Mouse (Mus musculus) myocyte (in vitro differentiated cells): ENCODE measurements around the gene Arfip2. TPM values are rescaled to one million over a fixed set of nuclear protein-coding genes. Genes with fewer than 3 reads are reported as not detected.
A peak's percentile ranks its signal among the peaks of the same experiment; 100 is the strongest.

Source experiments
- H3K27me3 ChIP-seq: one replicate; pipeline ENCODE4 v1.6.1; 2011; ENCODE audit not compliant: control insufficient read depth, insufficient read depth, insufficient read length
- H3K36me3 ChIP-seq: one replicate; pipeline ENCODE4 v1.6.1; 2011; ENCODE audit not compliant: control insufficient read depth, insufficient read depth
- H3K4me2 ChIP-seq: one replicate; pipeline ENCODE4 v1.6.1; 2011; ENCODE audit warnings: low read depth, control low read depth
- H3K4me3 ChIP-seq: one replicate; pipeline ENCODE4 v1.5.1; 2011; ENCODE audit warnings: mild to moderate bottlenecking, control low read depth, moderate library complexity
- H3K79me2 ChIP-seq: one replicate; pipeline ENCODE4 v1.6.1; 2011; ENCODE audit not compliant: control insufficient read depth, insufficient read depth
- H3ac ChIP-seq: one replicate; pipeline ENCODE4 v1.6.1; 2011; ENCODE audit not compliant: control insufficient read depth, insufficient read length
- CEBPB ChIP-seq: IDR thresholded peaks from 2 replicates; pipeline ENCODE4 v1.6.1; 2011; ENCODE audit warnings: mild to moderate bottlenecking, moderate library complexity; ENCODE audit not compliant: poor library complexity, insufficient read depth, severe bottlenecking
- E2F4 ChIP-seq: IDR thresholded peaks from one replicate; pipeline ENCODE4 v1.6.1; 2011; ENCODE audit warnings: mild to moderate bottlenecking, control low read depth, moderate library complexity; ENCODE audit not compliant: insufficient read depth
- MAX ChIP-seq: IDR thresholded peaks from one replicate; pipeline ENCODE4 v1.6.1; 2011; ENCODE audit warnings: low read depth, mild to moderate bottlenecking, control low read depth
- MYOD1 ChIP-seq, 3 experiments: IDR thresholded peaks; one replicate each; pipeline ENCODE4 v1.6.1; 2011; ENCODE audit warnings: control low read depth in 2 of 3, low read depth in 2 of 3, mild to moderate bottlenecking in 2 of 3, moderate library complexity in 1 of 3; ENCODE audit not compliant: insufficient read length in 2 of 3, control insufficient read depth in 1 of 3
- MYOG ChIP-seq, 3 experiments: IDR thresholded peaks; one replicate each; pipeline ENCODE4 v1.6.1; 2011; ENCODE audit warnings: control low read depth in 2 of 3, low read depth in 2 of 3, mild to moderate bottlenecking in 2 of 3; ENCODE audit not compliant: insufficient read length in 2 of 3, control insufficient read depth in 1 of 3, insufficient read depth in 1 of 3
- POLR2A ChIP-seq: IDR thresholded peaks from one replicate; pipeline ENCODE4 v1.6.1; 2011; ENCODE audit warnings: low read depth, mild to moderate bottlenecking, control low read depth, moderate library complexity; ENCODE audit not compliant: insufficient read length
- POLR2AphosphoS2 ChIP-seq: IDR thresholded peaks from one replicate; pipeline ENCODE4 v1.6.1; 2011; ENCODE audit warnings: low read depth, control low read depth; ENCODE audit not compliant: insufficient read length
- REST ChIP-seq: IDR thresholded peaks from one replicate; pipeline ENCODE4 v1.6.1; 2011; ENCODE audit warnings: mild to moderate bottlenecking, control low read depth, moderate library complexity; ENCODE audit not compliant: insufficient read depth, insufficient read length
- SRF ChIP-seq: IDR thresholded peaks from one replicate; pipeline ENCODE4 v1.6.1; 2011; ENCODE audit warnings: low read depth; ENCODE audit not compliant: control insufficient read depth, insufficient read length
- TCF12 ChIP-seq: IDR thresholded peaks from one replicate; pipeline ENCODE4 v1.6.1; 2011; ENCODE audit warnings: mild to moderate bottlenecking, control low read depth; ENCODE audit not compliant: poor library complexity, insufficient read depth, severe bottlenecking
- TCF3 ChIP-seq: IDR thresholded peaks from one replicate; pipeline ENCODE4 v1.6.1; 2011; ENCODE audit warnings: low read depth, control low read depth; ENCODE audit not compliant: insufficient read length
- USF1 ChIP-seq: IDR thresholded peaks from one replicate; pipeline ENCODE4 v1.6.1; 2011; ENCODE audit warnings: low read depth, mild to moderate bottlenecking, control low read depth, moderate library complexity
- polyA plus RNA-seq: library from polyadenylated mRNA; unstranded; fragments of >200 nt; fragmentation: generic; extraction: Trizol; gene quantifications from one replicate; pipeline ENCODE4 v1.2.1, GENCODE M21; 2012; ENCODE audit warnings: missing spikeins

Gene Arfip2
- 28.4 TPM for polyA plus RNA-seq

DNA sequence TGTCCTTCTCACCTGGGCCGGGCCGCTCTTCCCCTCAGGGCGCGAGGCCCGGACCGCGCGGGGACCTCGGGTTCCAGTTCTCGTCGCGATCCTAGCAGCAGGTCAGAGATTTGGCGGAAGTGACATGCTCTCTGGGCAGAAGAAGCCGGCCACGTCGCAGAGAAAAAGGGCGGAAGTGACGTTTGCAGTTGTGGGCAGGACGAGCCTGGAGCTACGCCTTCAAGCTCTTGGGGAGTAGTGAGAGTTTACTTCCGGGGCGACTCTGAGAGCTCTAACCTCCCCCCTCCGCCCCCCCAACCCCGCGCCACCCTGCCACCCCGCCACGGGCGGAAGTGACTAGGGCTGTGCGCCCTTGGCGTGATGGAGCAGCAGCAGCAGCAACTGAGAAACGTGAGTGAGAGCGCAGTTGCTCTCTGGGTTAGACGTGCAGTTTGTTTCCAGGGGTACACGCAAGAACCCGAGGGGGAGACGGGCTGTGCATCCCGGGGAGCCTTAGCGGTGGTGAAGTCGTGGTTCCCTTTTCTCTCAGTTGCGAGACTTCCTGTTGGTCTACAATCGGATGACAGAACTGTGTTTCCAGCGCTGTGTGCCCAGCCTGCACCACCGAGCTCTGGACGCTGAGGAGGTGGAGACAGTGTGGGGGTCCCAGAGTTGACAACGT is at the start of gene Arfip2, which contains the start of gene Gm45799:
Gene Arfip2 (minus strand): TSS at position 184 of the 661 bp plus-strand sequence.
Gene Gm45799 (plus strand): TSS at position 320 of the 661 bp plus-strand sequence.
- Histone ChIP-seq H3K4me2 (peak within 1 kb of the TSS; percentile 96), H3K79me2 (peaks cover 25% of the 10 kb centered on the region), H3K36me3 (peaks cover 16% of the 10 kb centered on the region), H3K27me3 (no peaks in the 10 kb centered on the region), H3K4me3 (peak within 1 kb of the TSS; percentile 96), H3ac (peak within 1 kb of the TSS; percentile 75)
- no peak for TF ChIP-seq USF1
- peak; percentile 85 for TF ChIP-seq POLR2AphosphoS2
- no peak for TF ChIP-seq CEBPB
- no peak for TF ChIP-seq TCF3
- TF ChIP-seq MYOG (IDR thresholded peaks at IDR 0.05; ENCODE audit: control insufficient read depth in 1 of 3, insufficient read depth in 1 of 3, insufficient read length in 2 of 3, low read depth in 2 of 3): no peak
- peak; percentile 90 for TF ChIP-seq POLR2A
- no peak for TF ChIP-seq SRF
- TF ChIP-seq TCF12: no peak
- no peak for TF ChIP-seq REST

- H3K36me3 ChIP-seq: no peaks in the 10 kb centered on the region
- TF ChIP-seq MAX (no peak), CEBPB (no peak), POLR2AphosphoS2 (no peak), TCF3 (no peak)
- no peak overlapping the region for H3K4me2 ChIP-seq
- no peaks in the 10 kb centered on the region for H3K79me2 ChIP-seq
- H3K4me3 ChIP-seq: no peak overlapping the region
- no peaks in the 10 kb centered on the region for H3K27me3 ChIP-seq
- no peak overlapping the region for H3ac ChIP-seq
These were observed 45.5 kb upstream of the Arfip2 start for GRCm38 (mm10) chr7:105685541-105686197.

DNA sequence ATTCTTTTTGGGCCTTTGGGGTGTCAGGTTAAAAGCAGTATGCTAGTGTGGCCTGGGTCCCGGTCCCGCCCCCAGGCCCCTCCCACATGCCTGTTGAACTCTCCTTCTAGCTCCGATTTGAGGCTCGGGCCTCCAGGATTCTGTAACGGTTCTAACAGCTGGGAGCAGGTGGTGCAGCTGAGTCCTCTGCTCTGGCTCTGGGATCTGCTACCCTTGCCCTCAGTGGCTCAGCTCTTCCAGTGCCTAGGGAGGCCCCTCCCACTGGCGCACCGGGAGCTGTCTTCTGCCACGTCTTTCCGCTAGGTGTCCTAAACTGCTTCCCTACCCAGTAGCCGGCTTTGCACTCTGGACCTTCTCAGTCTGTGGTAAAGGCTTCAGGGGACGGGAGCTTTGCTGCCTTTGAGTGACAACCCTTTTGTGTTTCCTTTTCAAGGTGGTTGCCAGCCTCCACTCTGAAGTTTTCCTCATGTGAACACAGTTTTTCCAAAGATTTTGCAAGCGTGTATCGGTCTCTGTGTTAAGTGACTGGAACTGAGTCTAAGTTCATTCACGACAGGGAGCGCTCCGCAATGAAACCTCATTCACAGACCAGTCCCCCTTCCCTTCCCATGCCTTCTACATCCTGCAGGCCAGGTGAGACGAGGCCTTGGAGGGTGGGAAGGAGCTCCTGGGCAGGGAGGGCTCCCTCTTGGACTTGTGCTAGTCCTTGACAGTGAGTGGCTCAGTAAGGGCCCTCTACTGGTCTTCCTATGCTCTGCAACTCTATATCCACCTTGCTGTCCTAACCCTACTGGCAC is 10.6 kb upstream of the Arfip2 start, which contains the start of gene Dnhd1:
Gene Dnhd1 (plus strand): TSS at position 189 of the 797 bp plus-strand sequence.
- TF ChIP-seq MYOD1 (IDR thresholded peaks at IDR 0.05; ENCODE audit: control insufficient read depth in 1 of 3, insufficient read length in 2 of 3, low read depth in 2 of 3) (peak; percentile 9 to 38 (median 34)), MYOG (IDR thresholded peaks at IDR 0.05; ENCODE audit: control insufficient read depth in 1 of 3, insufficient read depth in 1 of 3, insufficient read length in 2 of 3, low read depth in 2 of 3) (peak in 1 of 3 experiments; percentile 45), REST (no peak)
- no peaks in the 10 kb centered on the region for H3K79me2 ChIP-seq
- H3ac ChIP-seq: no peak within 1 kb of the TSS
- peak within 1 kb of the TSS; percentile 87 for H3K4me2 ChIP-seq
- H3K36me3 ChIP-seq: no peaks in the 10 kb centered on the region
- H3K27me3 ChIP-seq: no peaks in the 10 kb centered on the region
- H3K4me3 ChIP-seq: peak within 1 kb of the TSS; percentile 2

DNA sequence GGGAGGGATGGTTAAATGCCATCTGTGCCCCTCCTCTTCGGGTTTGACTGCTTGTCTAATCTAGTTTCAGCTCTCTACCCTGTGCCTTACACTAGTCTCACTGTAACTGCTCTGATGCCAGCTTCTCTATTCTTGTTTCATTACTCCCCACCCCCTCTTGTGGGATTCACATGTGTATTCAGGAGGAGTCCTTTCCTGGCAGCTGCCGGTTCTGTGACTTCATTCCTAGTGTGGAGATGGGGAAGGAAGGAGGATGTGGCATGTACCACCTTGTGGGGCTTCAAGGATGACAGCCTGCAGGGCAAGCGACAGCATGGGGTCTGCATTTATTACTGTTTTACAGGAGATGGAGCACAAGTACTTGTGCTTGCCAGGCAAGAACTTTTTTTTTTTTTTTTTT is 1.7 kb upstream of the Arfip2 start:
- H3K4me3 ChIP-seq: peak overlapping the region; percentile 96

GRCm38 (mm10) chr7:105640894-105641255 is 659 bp upstream of the Arfip2 start:
- Histone ChIP-seq H3K4me2 (peak overlapping the region; percentile 89), H3K27me3 (no peaks in the 10 kb centered on the region), H3ac (peak overlapping the region; percentile 75), H3K4me3 (peak overlapping the region; percentile 96), H3K79me2 (peaks cover 25% of the 10 kb centered on the region), H3K36me3 (peaks cover 16% of the 10 kb centered on the region)
- TF ChIP-seq E2F4: no peak
- no peak for TF ChIP-seq MYOD1 (IDR thresholded peaks at IDR 0.05; ENCODE audit: control insufficient read depth in 1 of 3, insufficient read length in 2 of 3, low read depth in 2 of 3)
- no peak for TF ChIP-seq POLR2AphosphoS2
- TF ChIP-seq MAX: no peak
- TF ChIP-seq REST: no peak
- no peak for TF ChIP-seq MYOG (IDR thresholded peaks at IDR 0.05; ENCODE audit: control insufficient read depth in 1 of 3, insufficient read depth in 1 of 3, insufficient read length in 2 of 3, low read depth in 2 of 3)
- no peak for TF ChIP-seq TCF12
- no peak for TF ChIP-seq USF1
- no peak for TF ChIP-seq POLR2A
- TF ChIP-seq TCF3: no peak
- no peak for TF ChIP-seq SRF
- TF ChIP-seq CEBPB: no peak

More for the DNA sequence above, 1.7 kb upstream of the Arfip2 start:
- Histone ChIP-seq H3K36me3 (peaks cover 12% of the 10 kb centered on the region), H3K79me2 (peaks cover 25% of the 10 kb centered on the region), H3ac (no peak overlapping the region), H3K4me2 (peak overlapping the region; percentile 89), H3K27me3 (no peaks in the 10 kb centered on the region)
- TF ChIP-seq USF1 (no peak), POLR2AphosphoS2 (no peak), MYOD1 (IDR thresholded peaks at IDR 0.05; ENCODE audit: control insufficient read depth in 1 of 3, insufficient read length in 2 of 3, low read depth in 2 of 3) (no peak), CEBPB (no peak), POLR2A (no peak), TCF12 (no peak), MYOG (IDR thresholded peaks at IDR 0.05; ENCODE audit: control insufficient read depth in 1 of 3, insufficient read depth in 1 of 3, insufficient read length in 2 of 3, low read depth in 2 of 3) (no peak), REST (no peak), MAX (no peak), E2F4 (no peak)
